Mouse (Mus musculus): ENCODE data around the gene Pdcl3. TPM values are rescaled to one million over a fixed set of nuclear protein-coding genes. Genes with fewer than 3 reads are reported as not detected.

Pdcl3 gene
- polyA plus RNA-seq (2012; ENCODE audit: insufficient read depth, low replicate concordance) = 9.3 and 67.1 TPM in 2 replicates

- no peaks in the 10 kb centered on the region for H3K9me3 ChIP-seq
- peaks cover 48% of the 10 kb centered on the region for H3K4me1 ChIP-seq
- H3K36me3 ChIP-seq (replicated peaks; ENCODE audit: low read length) = peaks cover 4% of the 10 kb centered on the region
- H3K27me3 ChIP-seq (replicated peaks) = peaks cover 3% of the 10 kb centered on the region
- no peak within 1 kb of the TSS for H3K4me3 ChIP-seq (replicated peaks)
- no peak for TF ChIP-seq GATA1 (IDR thresholded peaks at IDR 0.05; ENCODE audit: borderline replicate concordance, low read length)
- TF ChIP-seq FLI1 (IDR thresholded peaks at IDR 0.05; ENCODE audit: low read length) = no peak
Observed at GRCm38 (mm10) chr1:38985308-38985707, at the start of gene Pdcl3. Gene Pdcl3, plus strand, starts transcription at chr1:38985608.

- H3K27me3 ChIP-seq (replicated peaks) = no peaks in the 10 kb centered on the region
- no peaks in the 10 kb centered on the region for H3K9me3 ChIP-seq
- H3K4me3 ChIP-seq (replicated peaks) = no peak overlapping the region
- TF ChIP-seq GATA1 (IDR thresholded peaks at IDR 0.05; ENCODE audit: borderline replicate concordance, low read length) (no peak), FLI1 (IDR thresholded peaks at IDR 0.05; ENCODE audit: low read length) (no peak)
- H3K4me1 ChIP-seq = no peaks in the 10 kb centered on the region
- no peaks in the 10 kb centered on the region for H3K36me3 ChIP-seq (replicated peaks; ENCODE audit: low read length)
Observed at GRCm38 (mm10) chr1:38936780-38937179, 48.6 kb upstream of the Pdcl3 start.

- TF ChIP-seq FLI1 (IDR thresholded peaks at IDR 0.05; ENCODE audit: low read length) (no peak), GATA1 (IDR thresholded peaks at IDR 0.05; ENCODE audit: borderline replicate concordance, low read length) (no peak)
- Histone ChIP-seq H3K27me3 (replicated peaks) (peaks cover 2% of the 10 kb centered on the region), H3K36me3 (replicated peaks; ENCODE audit: low read length) (no peaks in the 10 kb centered on the region), H3K9me3 (no peaks in the 10 kb centered on the region), H3K4me1 (no peaks in the 10 kb centered on the region), H3K4me3 (replicated peaks) (no peak within 1 kb of the TSS)
Observed at GRCm38 (mm10) chr1:38938849-38939248, 46.6 kb upstream of the Pdcl3 start, which contains the start of gene Nms. Gene Nms, plus strand, starts transcription at chr1:38939149.

GRCm38 (mm10) chr1:38939608-38940007 is 45.8 kb upstream of the Pdcl3 start:
- peaks cover 2% of the 10 kb centered on the region for H3K27me3 ChIP-seq (replicated peaks)
- no peak overlapping the region for H3K4me3 ChIP-seq (replicated peaks)
- no peaks in the 10 kb centered on the region for H3K9me3 ChIP-seq
- H3K36me3 ChIP-seq (replicated peaks; ENCODE audit: low read length) = no peaks in the 10 kb centered on the region
- TF ChIP-seq GATA1 (IDR thresholded peaks at IDR 0.05; ENCODE audit: borderline replicate concordance, low read length) (no peak), FLI1 (IDR thresholded peaks at IDR 0.05; ENCODE audit: low read length) (no peak)
- no peaks in the 10 kb centered on the region for H3K4me1 ChIP-seq

GRCm38 (mm10) chr1:38956457-38956856 is 29.0 kb upstream of the Pdcl3 start:
- H3K9me3 ChIP-seq = no peaks in the 10 kb centered on the region
- no peaks in the 10 kb centered on the region for H3K4me1 ChIP-seq
- H3K27me3 ChIP-seq (replicated peaks) = peaks cover 8% of the 10 kb centered on the region
- no peaks in the 10 kb centered on the region for H3K36me3 ChIP-seq (replicated peaks; ENCODE audit: low read length)
- TF ChIP-seq FLI1 (IDR thresholded peaks at IDR 0.05; ENCODE audit: low read length) (no peak), GATA1 (IDR thresholded peaks at IDR 0.05; ENCODE audit: borderline replicate concordance, low read length) (no peak)
- H3K4me3 ChIP-seq (replicated peaks) = no peak overlapping the region

GRCm38 (mm10) chr1:38969116-38969515 is 16.3 kb upstream of the Pdcl3 start:
- H3K4me1 ChIP-seq = no peaks in the 10 kb centered on the region
- no peaks in the 10 kb centered on the region for H3K36me3 ChIP-seq (replicated peaks; ENCODE audit: low read length)
- H3K27me3 ChIP-seq (replicated peaks) = peaks cover 19% of the 10 kb centered on the region
- no peak overlapping the region for H3K4me3 ChIP-seq (replicated peaks)
- H3K9me3 ChIP-seq = 0 out of 2 replicates have a peak, but pooled peaks cover 3% of the 10 kb centered on the region
- TF ChIP-seq GATA1 (IDR thresholded peaks at IDR 0.05; ENCODE audit: borderline replicate concordance, low read length) = no peak
- TF ChIP-seq FLI1 (IDR thresholded peaks at IDR 0.05; ENCODE audit: low read length) = no peak

GRCm38 (mm10) chr1:38971712-38972111 is 13.7 kb upstream of the Pdcl3 start:
- TF ChIP-seq GATA1 (IDR thresholded peaks at IDR 0.05; ENCODE audit: borderline replicate concordance, low read length) (no peak), FLI1 (IDR thresholded peaks at IDR 0.05; ENCODE audit: low read length) (no peak)
- Histone ChIP-seq H3K27me3 (replicated peaks) (peaks cover 27% of the 10 kb centered on the region), H3K9me3 (0 out of 2 replicates have a peak, but pooled peaks cover 7% of the 10 kb centered on the region), H3K4me3 (replicated peaks) (no peak overlapping the region), H3K4me1 (no peaks in the 10 kb centered on the region), H3K36me3 (replicated peaks; ENCODE audit: low read length) (no peaks in the 10 kb centered on the region)

- no peak for TF ChIP-seq GATA1 (IDR thresholded peaks at IDR 0.05; ENCODE audit: borderline replicate concordance, low read length)
- TF ChIP-seq FLI1 (IDR thresholded peaks at IDR 0.05; ENCODE audit: low read length) = no peak
- peaks cover 32% of the 10 kb centered on the region for H3K27me3 ChIP-seq (replicated peaks)
- no peaks in the 10 kb centered on the region for H3K4me1 ChIP-seq
- H3K4me3 ChIP-seq (replicated peaks) = no peak overlapping the region
- 0 out of 2 replicates have a peak, but pooled peaks cover 7% of the 10 kb centered on the region for H3K9me3 ChIP-seq
- no peaks in the 10 kb centered on the region for H3K36me3 ChIP-seq (replicated peaks; ENCODE audit: low read length)
Observed at GRCm38 (mm10) chr1:38972986-38973592, 12.3 kb upstream of the Pdcl3 start.

- H3K4me1 ChIP-seq = peaks cover 33% of the 10 kb centered on the region
- no peak for TF ChIP-seq GATA1 (IDR thresholded peaks at IDR 0.05; ENCODE audit: borderline replicate concordance, low read length)
- no peak for TF ChIP-seq FLI1 (IDR thresholded peaks at IDR 0.05; ENCODE audit: low read length)
Observed at GRCm38 (mm10) chr1:38979953-38980352, 5.5 kb upstream of the Pdcl3 start.

GRCm38 (mm10) chr1:38983870-38984269 is 1.5 kb upstream of the Pdcl3 start:
- no peaks in the 10 kb centered on the region for H3K9me3 ChIP-seq
- no peaks in the 10 kb centered on the region for H3K36me3 ChIP-seq (replicated peaks; ENCODE audit: low read length)
- peaks cover 48% of the 10 kb centered on the region for H3K4me1 ChIP-seq
- H3K27me3 ChIP-seq (replicated peaks) = peaks cover 8% of the 10 kb centered on the region
- TF ChIP-seq GATA1 (IDR thresholded peaks at IDR 0.05; ENCODE audit: borderline replicate concordance, low read length) (no peak), FLI1 (IDR thresholded peaks at IDR 0.05; ENCODE audit: low read length) (no peak)
- no peak overlapping the region for H3K4me3 ChIP-seq (replicated peaks)

More at GRCm38 (mm10) chr1:38979953-38980352, 5.5 kb upstream of the Pdcl3 start:
- no peaks in the 10 kb centered on the region for H3K9me3 ChIP-seq
- no peak overlapping the region for H3K4me3 ChIP-seq (replicated peaks)
- H3K27me3 ChIP-seq (replicated peaks) = peaks cover 27% of the 10 kb centered on the region
- H3K36me3 ChIP-seq (replicated peaks; ENCODE audit: low read length) = no peaks in the 10 kb centered on the region

Data from megakaryocyte, embryonic 14.5 days (primary cell).